Comparison of ENCODE assay signal across 9 mouse cellular contexts in genomic region chr4:119631115-119631919, GRCm38 (mm10). TPM values are rescaled to one million over a fixed set of nuclear protein-coding genes. Genes with fewer than 3 reads are reported as not detected.
A peak's percentile ranks its signal among the peaks of the same experiment; 100 is the strongest.
DNase-seq lines count a peak whose midpoint lies in the region; ATAC-seq and TF ChIP-seq lines count a peak whose summit lies in the region.
"Had no signal": no experiment of that assay in that cellular context is flagged by ENCODE, and none has a peak within 500 bp of the region (broad histone marks: within the 10 kb centered on the region; RNA-seq: fewer than 3 reads in every experiment).

No protein-coding gene starts in this region.

- in situ Hi-C loops in CH12.LX (cut with MboI; ENCODE audit: low pct_ligation_motif_present, low pct_unique_long_range_greater_than_20kb, low sequenced_read_pairs) = loop anchor here (5.0 kb wide), 1 partner anchor 36 kb away; no protein-coding TSS in a partner anchor

- no peaks in the 10 kb centered on the region for H3K9me3 ChIP-seq in CH12.LX (replicated peaks; ENCODE audit: low read length)
- no peaks in the 10 kb centered on the region for H3K9me3 ChIP-seq in heart, embryonic 16.5 days (replicated peaks; ENCODE audit: control insufficient read depth, low read length)

- DNase-seq in CD4-positive, CD25-positive, alpha-beta regulatory T cell, adult 2 months (ENCODE audit: low read depth, low spot score) = peak; percentile 33
- DNase-seq in CH12.LX (ENCODE audit: extremely low read depth) = peak; percentile 54
- peak; percentile 44 for DNase-seq in embryo, embryonic 10.5 days (ENCODE audit: low spot score)
- peak; percentile 60 for DNase-seq in large intestine, adult 2 months (ENCODE audit: low read depth, low spot score)
- DNase-seq in lung, adult 2 months = peak; percentile 43
- DNase-seq in right cerebral cortex, postnatal 10 days (ENCODE audit: low spot score in 2 of 2) = peak; percentile 75 to 79

- no peak for TF ChIP-seq POLR2A in CH12.LX (IDR thresholded peaks at IDR 0.05; ENCODE audit: low read depth, low read length)
- 0 out of 2 replicates have a peak, but pooled peaks have one; percentile 19 for TF ChIP-seq POLR2A in lung, adult 2 months (IDR thresholded peaks at IDR 0.05; ENCODE audit: borderline replicate concordance, extremely low read depth, low read depth, low read length)

- TF ChIP-seq CTCF in CH12.LX (conservative IDR thresholded peaks at IDR 0.05 in 1 of 2, IDR thresholded peaks at IDR 0.05 in 1 of 2; ENCODE audit: low read depth in 2 of 2, low read length in 2 of 2) = peak; percentile 48 to 78
- peak; percentile 86 for TF ChIP-seq CTCF in lung, adult 2 months (IDR thresholded peaks at IDR 0.05; ENCODE audit: insufficient read depth, low read length)

- H3K27me3 ChIP-seq in CH12.LX (replicated peaks) = no peaks in the 10 kb centered on the region
- no peaks in the 10 kb centered on the region for H3K27me3 ChIP-seq in heart, embryonic 16.5 days (ENCODE audit: control insufficient read depth, insufficient read depth, low read length)

- no peak overlapping the region for H3K4me3 ChIP-seq in CH12.LX (replicated peaks in 1 of 3; ENCODE audit: low read depth in 2 of 3, low read length in 2 of 3, poor library complexity in 1 of 3)
- no peak overlapping the region for H3K4me3 ChIP-seq in heart, embryonic 16.5 days (ENCODE audit: low read length)
- H3K4me3 ChIP-seq in lung, adult 2 months (replicated peaks; ENCODE audit: extremely low read depth, low read depth, low read length) = peak overlapping the region; percentile 22

- peak; percentile 80 for TF ChIP-seq RAD21 in CH12.LX (IDR thresholded peaks at IDR 0.05; ENCODE audit: low read depth, low read length)

- ATAC-seq in CD4-positive, CD25-positive, alpha-beta regulatory T cell, adult 4 months = no peak
- peak; percentile 53; the same call in 1 of the 2 replicates for ATAC-seq in heart, embryonic 16.5 days (replicated peaks; ENCODE audit: extremely low read depth, insufficient read depth, low FRiP score)

- peaks cover 2 to 31% of the 10 kb centered on the region in 2 experiments; a peak in 2 of 4 replicates for H3K4me1 ChIP-seq in CH12.LX (ENCODE audit: control insufficient read depth in 1 of 2, insufficient read depth in 2 of 2)
- H3K4me1 ChIP-seq in heart, embryonic 16.5 days (ENCODE audit: control insufficient read depth, insufficient read depth, low read length) = peaks cover 61% of the 10 kb centered on the region
- H3K4me1 ChIP-seq in lung, adult 2 months (ENCODE audit: control insufficient read depth, insufficient read depth, low read length) = peaks cover 5% of the 10 kb centered on the region

- H3K27ac ChIP-seq in CH12.LX (ENCODE audit: insufficient read depth, low read depth) = no peak overlapping the region
- peak overlapping the region; percentile 67 for H3K27ac ChIP-seq in heart, embryonic 16.5 days (ENCODE audit: low read length)
- H3K27ac ChIP-seq: macrophage had no signal

- no peak overlapping the region for H3K4me2 ChIP-seq in CH12.LX (ENCODE audit: insufficient read depth, low read depth, poor library complexity, severe bottlenecking)
- no peak overlapping the region; the same call in 1 of the 2 replicates for H3K4me2 ChIP-seq in heart, embryonic 16.5 days (ENCODE audit: low read depth, low read length)

- TF ChIP-seq EP300 in CH12.LX (IDR thresholded peaks at IDR 0.05; ENCODE audit: low read length) = no peak

- no peaks in the 10 kb centered on the region for H3K79me2 ChIP-seq in CH12.LX (replicated peaks; ENCODE audit: control insufficient read depth, extremely low read depth, insufficient read depth, poor library complexity, severe bottlenecking)

- no peak overlapping the region for H3K9ac ChIP-seq in CH12.LX (ENCODE audit: insufficient read depth, low read depth)
- H3K9ac ChIP-seq in heart, embryonic 16.5 days (ENCODE audit: low read length) = peak overlapping the region; percentile 59

- WGBS in heart, embryonic 16.5 days = 24% methylated on average over 11 of the region's 11 CpGs
- WGBS in large intestine, adult 2 months = 20% methylated on average over 11 of the region's 11 CpGs
- WGBS in lung, adult 2 months = 32% methylated on average over 11 of the region's 11 CpGs

- peaks cover 33 to 65% of the 10 kb centered on the region in 2 experiments for H3K36me3 ChIP-seq in CH12.LX (replicated peaks in 1 of 2; ENCODE audit: control insufficient read depth in 1 of 2, insufficient read depth in 1 of 2, low read length in 1 of 2)
- H3K36me3 ChIP-seq in heart, embryonic 16.5 days (ENCODE audit: control insufficient read depth, insufficient read depth) = peaks cover 13% of the 10 kb centered on the region

- dilution Hi-C loops in CH12.LX (cut with MboI; ENCODE audit: extremely low pct_ligation_motif_present, extremely low pct_unique_long_range_greater_than_20kb, low sequenced_read_pairs) = no loop called here

TF ChIP-seq in CH12.LX, 34 proteins besides CTCF, POLR2A, EP300 and RAD21:
- TF ChIP-seq ZC3H11A (IDR thresholded peaks at IDR 0.05; ENCODE audit: low read depth, low read length) (peak; percentile 30; the same call in 1 of the 2 replicates), ELF1 (IDR thresholded peaks at IDR 0.05; ENCODE audit: low read depth, low read length) (peak; percentile 35; the same call in 1 of the 2 replicates), SMC3 (IDR thresholded peaks at IDR 0.05; ENCODE audit: low read depth, low read length) (peak; percentile 86), POLR2AphosphoS2 (IDR thresholded peaks at IDR 0.05; ENCODE audit: low read depth, low read length) (no peak), KAT2A (IDR thresholded peaks at IDR 0.05; ENCODE audit: insufficient replicate concordance, low read length) (no peak)
TF ChIP-seq in CH12.LX: peak in this region for 3.

RNA-seq across cellular contexts. Expression of gene Guca2a, which starts 6.2 kb away (rescaled TPM):
- polyA plus RNA-seq in CD4-positive, CD25-positive, alpha-beta regulatory T cell, adult 4 months (2017; shearing (Covaris generic)) = not detected
- not detected in 2 replicates for total RNA-seq in CH12.LX (2012; rRNA removed)
- not detected in 2 replicates for total RNA-seq in CH12.LX (2014; rRNA removed)
- polyA plus RNA-seq in CH12.LX (2012; ENCODE audit: insufficient read length, low read depth) = not detected in 2 replicates
- polyA plus RNA-seq in heart, embryonic 16.5 days (2015; fragmentation: Nextera tagmentation; extraction: Ambion mirVana) = 1.5 TPM in 1 of 2 replicates, not detected in the other
- polyA plus RNA-seq in large intestine, adult 2 months (2012; rRNA removed) = 1,587 and 1,717 TPM in 2 replicates
- 23.0 TPM in 1 of 2 replicates, not detected in the other for polyA plus RNA-seq in lung, adult 2 months (2012; rRNA removed)
- polyA plus RNA-seq: macrophage had no signal

RNA-seq across cellular contexts. Expression of gene Guca2b, which starts 27.4 kb away (rescaled TPM):
- not detected for polyA plus RNA-seq in CD4-positive, CD25-positive, alpha-beta regulatory T cell, adult 4 months (2017; shearing (Covaris generic))
- total RNA-seq in CH12.LX (2012; rRNA removed) (2.3 TPM in 2 replicates), CH12.LX (2014; rRNA removed) (not detected in 2 replicates)
- polyA plus RNA-seq in CH12.LX (2012; ENCODE audit: insufficient read length, low read depth) = 1.1 and 1.7 TPM in 2 replicates
- 2.4 TPM in 1 of 2 replicates, not detected in the other for polyA plus RNA-seq in heart, embryonic 16.5 days (2015; fragmentation: Nextera tagmentation; extraction: Ambion mirVana)
- polyA plus RNA-seq in large intestine, adult 2 months (2012; rRNA removed) = 722 and 1,616 TPM in 2 replicates
- polyA plus RNA-seq in lung, adult 2 months (2012; rRNA removed) = 0.46 TPM in 1 of 2 replicates, not detected in the other
- polyA plus RNA-seq: macrophage had no signal

Comparison
In these comparisons a context has a peak if more than half of its experiments do, and no peak if none do; other contexts are left out.
1. RNA of gene Guca2a, which starts 6.2 kb away (polyA plus RNA-seq): 1,587 to 1,717 TPM in large intestine, adult 2 months; 1.5 TPM in heart, embryonic 16.5 days, 23.0 TPM in lung, adult 2 months, not detected in CD4-positive, CD25-positive, alpha-beta regulatory T cell, adult 4 months and not detected in CH12.LX; every median in the first group is over 10 times any median in the second.
2. RNA of gene Guca2b, which starts 27.4 kb away (polyA plus RNA-seq): 722 to 1,616 TPM in large intestine, adult 2 months; 2.4 TPM in heart, embryonic 16.5 days, 1.1 to 1.7 TPM in CH12.LX, 0.46 TPM in lung, adult 2 months and not detected in CD4-positive, CD25-positive, alpha-beta regulatory T cell, adult 4 months; every median in the first group is over 100 times any median in the second.
3. Peak in every context shown above with its lines, with median percentiles within 50 percentile points of each other: DNase-seq.